Mouse (Mus musculus): ENCODE results near the gene Echs1. TPM values are rescaled to one million over a fixed set of nuclear protein-coding genes. Genes with fewer than 3 reads are reported as not detected.

The Echs1 gene
- total RNA-seq, 2 experiments from 2014 or later, result 63.7 to 66.6 TPM

GRCm38 (mm10) chr7:140063092-140063491, 53.2 kb downstream of the Echs1 start:
- DNase-seq (ENCODE audit: low spot score in 2 of 2), result peak in 1 of 2 experiments; percentile 85

- peak in 1 of 2 experiments; percentile 34 for DNase-seq (ENCODE audit: low spot score in 2 of 2)
Measured at GRCm38 (mm10) chr7:140062307-140062706, 54.0 kb downstream of the Echs1 start.

GRCm38 (mm10) chr7:140061832-140062130, 54.5 kb downstream of the Echs1 start:
- no peak for DNase-seq (ENCODE audit: low spot score in 2 of 2)

- DNase-seq (ENCODE audit: low spot score in 2 of 2), result no peak
Measured at GRCm38 (mm10) chr7:140060936-140061831, 55.1 kb downstream of the Echs1 start.

- DNase-seq (ENCODE audit: low spot score in 2 of 2), result no peak
Measured at GRCm38 (mm10) chr7:140059601-140060000, 56.7 kb downstream of the Echs1 start.

GRCm38 (mm10) chr7:140058528-140058927, 57.7 kb downstream of the Echs1 start:
- DNase-seq (ENCODE audit: low spot score in 2 of 2), result no peak

GRCm38 (mm10) chr7:140057413-140058407, 58.6 kb downstream of the Echs1 start:
- DNase-seq (ENCODE audit: low spot score in 2 of 2), result no peak

Other genes starting within 250 kb of the Echs1 start
- 10 to 100 TPM; 84.7 to 86.2 TPM for gene Kndc1, start 221.8 kb downstream of the Echs1 start, total RNA-seq (2021)
- not detected for gene Utf1, start 172.7 kb downstream of the Echs1 start, total RNA-seq (2021)
- 1 to 10 TPM in 1 of 2 experiments, under 1 TPM in 1; 0.99 to 1.5 TPM for gene 6430531B16Rik, start 137.7 kb downstream of the Echs1 start, total RNA-seq (2021)
- 1 to 10 TPM; 3.2 to 4.7 TPM for gene Adam8, start 123.9 kb downstream of the Echs1 start, total RNA-seq (2021)
- 10 to 100 TPM; 23.8 to 24.2 TPM for gene Zfp511, start 80.1 kb downstream of the Echs1 start, total RNA-seq (2021)
- 10 to 100 TPM; 34.1 to 35.4 TPM for gene Tubgcp2, start 79.8 kb downstream of the Echs1 start, total RNA-seq (2021)
- under 1 TPM in 1 of 2 experiments, not detected in 1; 0.15 TPM for gene Msx3, start 67.4 kb downstream of the Echs1 start, total RNA-seq (2021)
- gene Caly, start 33.9 kb downstream of the Echs1 start, total RNA-seq (2021), result 100 to 1,000 TPM; 269 to 293 TPM
- not detected for gene Prap1, start 23.1 kb downstream of the Echs1 start, total RNA-seq (2021)
- gene Fuom, start 14.0 kb downstream of the Echs1 start, total RNA-seq (2021), result 10 to 100 TPM; 41.7 to 43.4 TPM
- gene Paox, start 677 bp downstream of the Echs1 start, total RNA-seq (2021), result 1 to 10 TPM; 4.7 to 5.2 TPM
- 10 to 100 TPM; 20.9 to 27.8 TPM for gene Mtg1, start 21.1 kb upstream of the Echs1 start, total RNA-seq (2021)
- 100 to 1,000 TPM; 151 to 156 TPM for gene Sprn, start 38.4 kb upstream of the Echs1 start, total RNA-seq (2021)
- not detected for gene Olfr522, start 48.3 kb upstream of the Echs1 start, total RNA-seq (2021)
- gene Olfr523, start 56.7 kb upstream of the Echs1 start, total RNA-seq (2021), result under 1 TPM in 1 of 2 experiments, not detected in 1; 0.10 TPM
- not detected for gene Olfr524, start 89.5 kb upstream of the Echs1 start, total RNA-seq (2021)
- under 1 TPM; 0.57 to 0.76 TPM for gene Cd163l1, start 101.8 kb upstream of the Echs1 start, total RNA-seq (2021)
- under 1 TPM in 1 of 2 experiments, not detected in 1; 0.27 TPM for gene 5830411N06Rik, start 130.8 kb upstream of the Echs1 start, total RNA-seq (2021)
- not detected for gene Olfr525, start 204.4 kb upstream of the Echs1 start, total RNA-seq (2021)
- gene Olfr527, start 217.5 kb upstream of the Echs1 start, total RNA-seq (2021), result not detected
- gene Olfr60, start 245.2 kb upstream of the Echs1 start, total RNA-seq (2021), result not detected

Measured in layer of hippocampus, adult 18-20 months (tissue).